In the genomic region with DNA sequence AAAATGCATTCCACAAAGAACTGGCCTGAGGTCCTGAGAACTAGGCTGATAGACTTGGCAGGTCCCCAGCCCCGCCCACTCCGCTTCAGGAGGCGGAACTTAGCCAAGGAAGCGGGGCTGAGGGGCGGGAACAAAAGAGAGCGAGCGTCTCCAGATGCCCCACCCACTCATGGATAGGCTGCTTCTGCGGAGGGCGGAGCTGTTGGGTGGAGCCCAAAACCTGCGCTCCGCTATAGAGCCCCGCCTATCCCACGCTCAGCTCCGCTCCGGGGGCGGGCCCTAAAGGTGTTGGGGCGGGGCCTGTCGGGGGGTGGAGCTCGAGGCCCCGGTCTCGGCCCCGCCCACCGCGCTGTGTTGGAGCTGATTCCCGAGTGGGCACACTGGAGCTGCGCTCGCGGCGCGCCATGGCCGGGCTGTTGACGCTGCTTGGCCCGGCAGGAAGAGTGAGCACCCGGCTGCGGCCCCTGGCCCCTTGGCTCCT, we compare ENCODE assay signal across 8 mouse cellular contexts. TPM values are rescaled to one million over a fixed set of nuclear protein-coding genes. Genes with fewer than 3 reads are reported as not detected.
DNase-seq lines count a peak whose midpoint lies in the region; ATAC-seq lines count a peak whose summit lies in the region.

TSS of gene Fam210b (plus strand) at position 308 of the 481 bp plus-strand sequence.

- peak within 1 kb of the TSS; percentile 66 for H3K4me3 ChIP-seq in hindbrain, embryonic 11.5 days (ENCODE audit: low read depth, low read length)

- H3K9ac ChIP-seq in hindbrain, embryonic 11.5 days (ENCODE audit: low read depth, low read length) = peak within 1 kb of the TSS; percentile 78

- H3K9me3 ChIP-seq in hindbrain, embryonic 11.5 days (ENCODE audit: control insufficient read depth, low read length) = no peaks in the 10 kb centered on the region

- no peaks in the 10 kb centered on the region for H3K36me3 ChIP-seq in hindbrain, embryonic 11.5 days (ENCODE audit: control insufficient read depth, insufficient read depth, low read length)

- peak; percentile 100 for DNase-seq in Muller cell, postnatal 12 days (ENCODE audit: inconsistent ontology term)
- peak; percentile 96 for DNase-seq in cerebellum, adult 9-11 months
- DNase-seq in frontal cortex, adult 2 months (ENCODE audit: extremely low spot score in 1 of 2, low spot score in 1 of 2) = peak; percentile 92 to 95
- peak; percentile 98 for DNase-seq in hindbrain, embryonic 11.5 days (ENCODE audit: low spot score)
- peak; percentile 92 to 96 for DNase-seq in layer of hippocampus, postnatal 10 days (ENCODE audit: low spot score in 2 of 2)
- peak; percentile 99 for DNase-seq in lung, postnatal 10 days
- DNase-seq in ovary, postnatal 36 days (ENCODE audit: low spot score) = peak; percentile 95
- peak; percentile 93 for DNase-seq in thymus, postnatal 25 days

- H3K4me1 ChIP-seq in hindbrain, embryonic 11.5 days (replicated peaks; ENCODE audit: control insufficient read depth, insufficient read depth, low read length) = 0 out of 2 replicates have a peak, but pooled peaks cover 2% of the 10 kb centered on the region

- WGBS in hindbrain, embryonic 11.5 days = 2% methylated on average over 35 of the region's 35 CpGs

- H3K27ac ChIP-seq in hindbrain, embryonic 11.5 days (ENCODE audit: low read depth, low read length) = 0 out of 2 replicates have a peak within 1 kb of the TSS, but pooled peaks have one; percentile 24

- peak within 1 kb of the TSS; percentile 97 for H3K4me2 ChIP-seq in hindbrain, embryonic 11.5 days (replicated peaks; ENCODE audit: low read depth, low read length)

- ATAC-seq in hindbrain, embryonic 11.5 days (ENCODE audit: low FRiP score) = peak; percentile 96

- H3K27me3 ChIP-seq in hindbrain, embryonic 11.5 days (ENCODE audit: control insufficient read depth, insufficient read depth, low read length) = no peaks in the 10 kb centered on the region

RNA-seq across cellular contexts. Expression of gene Fam210b, which starts in this region (rescaled TPM):
- polyA plus RNA-seq in frontal cortex, adult 2 months (2012; rRNA removed) = 17.5 and 18.5 TPM in 2 replicates
- polyA plus RNA-seq in hindbrain, embryonic 11.5 days (2014; fragmentation: Nextera tagmentation; extraction: Ambion mirVana) = 27.6 TPM in 2 replicates
- 10 to 100 TPM; 26.2 to 27.4 TPM for total RNA-seq in layer of hippocampus, postnatal 10 days (2021)

Comparison
In these comparisons a context has a peak if more than half of its experiments do, and no peak if none do; other contexts are left out.
1. Peak in every context shown above with its lines: DNase-seq, ATAC-seq, H3K4me3 ChIP-seq and H3K27ac ChIP-seq.